Mouse (Mus musculus) limb, embryonic 11.5 days (tissue): ENCODE data around the gene Gtf3c2. TPM values are rescaled to one million over a fixed set of nuclear protein-coding genes. Genes with fewer than 3 reads are reported as not detected.

Source experiments
- ATAC-seq: fragments of 200-750 bp; cut with Nextera tagmentation; 2 replicates; pipeline ENCODE4 v1.8.0; 2017; ENCODE audit warnings: low read depth; ENCODE audit not compliant: insufficient number of reproducible peaks, low FRiP score, low TSS enrichment
- DNase-seq: peaks from one replicate; pipeline ENCODE4 v3.0.0-alpha.2; 2015; ENCODE audit warnings: low spot score
- H3K27ac ChIP-seq: fragments of 300-500 bp; sonication (generic); replicated peaks from 2 replicates; pipeline ENCODE4 v1.5.1; 2014; ENCODE audit warnings: low read depth, mild to moderate bottlenecking, low read length
- H3K27me3 ChIP-seq: fragments of 300-500 bp; sonication (generic); 2 replicates; pipeline ENCODE4 v1.6.1; 2014; ENCODE audit warnings: mild to moderate bottlenecking, low read length, mixed read lengths; ENCODE audit not compliant: control insufficient read depth, insufficient read depth
- H3K36me3 ChIP-seq: fragments of 300-500 bp; sonication (generic); 2 replicates; pipeline ENCODE4 v1.6.1; 2014; ENCODE audit warnings: mild to moderate bottlenecking, low read length, moderate library complexity, mixed read lengths; ENCODE audit not compliant: control insufficient read depth, insufficient read depth
- H3K4me1 ChIP-seq: fragments of 300-500 bp; sonication (generic); 2 replicates; pipeline ENCODE4 v1.6.1; 2014; ENCODE audit warnings: low read length, mixed read lengths; ENCODE audit not compliant: control insufficient read depth, insufficient read depth
- H3K4me2 ChIP-seq: fragments of 300-500 bp; sonication (generic); 2 replicates; pipeline ENCODE4 v1.6.1; 2014; ENCODE audit warnings: low read depth, mild to moderate bottlenecking, moderate library complexity; ENCODE audit not compliant: severe bottlenecking
- H3K4me3 ChIP-seq: fragments of 300-500 bp; sonication (generic); 2 replicates; pipeline ENCODE4 v1.5.1; 2014; ENCODE audit warnings: low read depth, low read length
- H3K9ac ChIP-seq: fragments of 300-500 bp; sonication (generic); 2 replicates; pipeline ENCODE4 v1.6.1; 2014; ENCODE audit warnings: mild to moderate bottlenecking, low read length
- H3K9me3 ChIP-seq: fragments of 300-500 bp; sonication (generic); 2 replicates; pipeline ENCODE4 v1.6.1; 2016; ENCODE audit warnings: low read length; ENCODE audit not compliant: control insufficient read depth
- WGBS: fragments of 180-500 bp; shearing (Covaris S2); extraction: QIAGEN DNeasy Blood & Tissue Kit; methylation state at CpG from one replicate; pipeline ENCODE4 v1.1.7; 2014; 5-methylcytosine and 5-hydroxymethylcytosine counted together
- polyA plus RNA-seq: library from polyadenylated mRNA; unstranded; fragments of >200 nt; fragmentation: Nextera tagmentation; extraction: Ambion mirVana; gene quantifications from 2 replicates; pipeline ENCODE4 v1.2.1, GENCODE M21; 2014

Gtf3c2 gene
- polyA plus RNA-seq, 1 experiment from 2014 or later = 89.2 TPM

GRCm38 (mm10) chr5:31194486-31195485, 14.8 kb upstream of the Gtf3c2 start:
- DNase-seq (no peak), ATAC-seq (no peak)
- Histone ChIP-seq H3K4me3 (peak overlapping the region; percentile 90; the same call in 1 of the 2 replicates), H3K27ac (no peak overlapping the region), H3K9ac (no peak overlapping the region), H3K4me2 (peak overlapping the region; percentile 81; the same call in 1 of the 2 replicates), H3K36me3 (peaks cover 45% of the 10 kb centered on the region), H3K4me1 (peaks cover 14% of the 10 kb centered on the region), H3K27me3 (no peaks in the 10 kb centered on the region), H3K9me3 (no peaks in the 10 kb centered on the region; the same call in 1 of the 2 replicates)
- WGBS = 90% methylated on average over 16 of the region's 16 CpGs

- peak overlapping the region; percentile 90 for H3K4me3 ChIP-seq
- peak overlapping the region; percentile 91 for H3K9ac ChIP-seq
- no peaks in the 10 kb centered on the region for H3K27me3 ChIP-seq
- H3K4me2 ChIP-seq = peak overlapping the region; percentile 81
- H3K27ac ChIP-seq = peak overlapping the region; percentile 56
- H3K9me3 ChIP-seq = no peaks in the 10 kb centered on the region; the same call in 1 of the 2 replicates
- WGBS = 12% methylated on average over 25 of the region's 25 CpGs
- ATAC-seq (no peak), DNase-seq (no peak)
- peaks cover 39% of the 10 kb centered on the region for H3K36me3 ChIP-seq
- H3K4me1 ChIP-seq = peaks cover 14% of the 10 kb centered on the region
These were observed 13.8 kb upstream of the Gtf3c2 start for GRCm38 (mm10) chr5:31193631-31194281.

GRCm38 (mm10) chr5:31192939-31193630, 13.1 kb upstream of the Gtf3c2 start, which contains the start of the genes Snx17 and Eif2b4:
Gene Snx17 (plus strand): TSS chr5:31193227.
Gene Eif2b4 (minus strand): TSS chr5:31193430.
- Histone ChIP-seq H3K9me3 (no peaks in the 10 kb centered on the region; the same call in 1 of the 2 replicates), H3K27me3 (no peaks in the 10 kb centered on the region), H3K36me3 (peaks cover 35% of the 10 kb centered on the region), H3K4me3 (peak within 1 kb of the TSS; percentile 90), H3K4me1 (peaks cover 14% of the 10 kb centered on the region), H3K27ac (peak within 1 kb of the TSS; percentile 56), H3K9ac (peak within 1 kb of the TSS; percentile 91), H3K4me2 (peak within 1 kb of the TSS; percentile 81)
- under 1% methylated on average over 48 of the region's 48 CpGs for WGBS
- DNase-seq (peak; percentile 100), ATAC-seq (peak; percentile 96)

GRCm38 (mm10) chr5:31192045-31192938, 12.3 kb upstream of the Gtf3c2 start:
- Histone ChIP-seq H3K27ac (no peak overlapping the region; the same call in 1 of the 2 replicates), H3K4me2 (peak overlapping the region; percentile 51), H3K36me3 (peaks cover 33% of the 10 kb centered on the region), H3K4me3 (peak overlapping the region; percentile 90), H3K9ac (peak overlapping the region; percentile 67), H3K27me3 (no peaks in the 10 kb centered on the region), H3K4me1 (peaks cover 14% of the 10 kb centered on the region), H3K9me3 (no peaks in the 10 kb centered on the region; the same call in 1 of the 2 replicates)
- DNase-seq (no peak), ATAC-seq (peak; percentile 61)
- WGBS = 13% methylated on average over 42 of the region's 42 CpGs

DNA sequence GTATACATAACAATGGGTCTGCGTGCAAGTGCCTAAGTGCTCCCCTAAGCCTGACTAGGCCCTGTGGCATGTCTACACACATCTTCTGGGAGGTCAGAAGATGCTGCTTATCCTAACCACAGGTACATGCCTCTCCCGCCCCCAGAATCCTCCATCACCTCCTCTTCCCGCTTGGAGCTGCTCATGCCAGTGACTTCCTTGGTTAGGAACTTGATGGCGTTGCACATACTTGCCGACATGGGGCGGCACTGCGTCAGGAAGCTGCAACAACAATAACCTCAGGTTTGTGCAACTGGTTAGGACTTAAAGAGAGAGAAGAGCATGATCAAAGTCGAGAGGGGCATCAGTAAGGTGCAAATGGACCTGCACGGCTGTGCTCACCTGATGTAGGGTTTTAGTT, 10.3 kb upstream of the Gtf3c2 start:
- H3K27ac ChIP-seq = no peak overlapping the region
- H3K4me1 ChIP-seq = peaks cover 14% of the 10 kb centered on the region
- H3K9ac ChIP-seq = no peak overlapping the region
- H3K4me3 ChIP-seq = no peak overlapping the region
- no peak overlapping the region for H3K4me2 ChIP-seq
- H3K27me3 ChIP-seq = no peaks in the 10 kb centered on the region
- no peaks in the 10 kb centered on the region for H3K9me3 ChIP-seq
- peaks cover 21% of the 10 kb centered on the region for H3K36me3 ChIP-seq
- ATAC-seq (no peak), DNase-seq (no peak)
- 88% methylated on average over 9 of the region's 9 CpGs for WGBS

GRCm38 (mm10) chr5:31188223-31188840, 8.4 kb upstream of the Gtf3c2 start:
- Histone ChIP-seq H3K27me3 (no peaks in the 10 kb centered on the region), H3K36me3 (peaks cover 20% of the 10 kb centered on the region), H3K4me3 (no peak overlapping the region), H3K4me1 (peaks cover 8% of the 10 kb centered on the region; the same call in 1 of the 2 replicates), H3K9ac (no peak overlapping the region), H3K4me2 (no peak overlapping the region), H3K27ac (no peak overlapping the region), H3K9me3 (no peaks in the 10 kb centered on the region)
- WGBS = 80% methylated on average over 4 of the region's 4 CpGs
- ATAC-seq (no peak), DNase-seq (no peak)

DNA sequence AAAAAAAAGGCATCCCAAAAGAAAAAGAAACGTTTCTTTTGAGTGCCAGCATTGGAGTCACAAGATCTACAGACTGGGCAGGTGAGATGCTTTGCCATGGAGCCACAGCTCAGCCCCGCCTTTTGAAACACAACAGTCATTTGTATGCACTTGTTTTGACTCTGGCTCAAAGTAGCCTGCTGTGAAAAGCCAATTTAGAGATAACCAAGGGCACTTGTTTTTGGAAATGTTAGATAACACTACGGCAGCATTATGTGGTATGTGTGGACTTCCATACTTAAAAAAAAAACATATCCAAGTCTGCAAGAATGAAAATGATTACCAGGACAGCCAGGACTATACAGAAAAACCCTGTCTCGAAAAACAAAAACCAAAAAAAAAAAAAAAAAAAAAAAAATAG, 3.7 kb upstream of the Gtf3c2 start:
- H3K27ac ChIP-seq = no peak overlapping the region
- no peak overlapping the region for H3K4me3 ChIP-seq
- no peaks in the 10 kb centered on the region for H3K4me1 ChIP-seq
- H3K36me3 ChIP-seq = peaks cover 8% of the 10 kb centered on the region
- DNase-seq (no peak), ATAC-seq (no peak)
- H3K27me3 ChIP-seq = no peaks in the 10 kb centered on the region
- no peak overlapping the region for H3K9ac ChIP-seq
- H3K4me2 ChIP-seq = no peak overlapping the region
- 62% methylated on average over 4 of the region's 4 CpGs for WGBS
- H3K9me3 ChIP-seq = no peaks in the 10 kb centered on the region
